Mouse (Mus musculus) hindbrain, embryonic 11.5 days (tissue): ENCODE results near the gene Ccnjl. TPM values are rescaled to one million over a fixed set of nuclear protein-coding genes. Genes with fewer than 3 reads are reported as not detected.

Experiments
- ATAC-seq: fragments of 200-750 bp; cut with Nextera tagmentation; 2 replicates; pipeline ENCODE4 v1.8.0; 2017; ENCODE audit warnings: mild to moderate bottlenecking, moderate TSS enrichment, moderate library complexity; ENCODE audit not compliant: low FRiP score
- DNase-seq: peaks from one replicate; pipeline ENCODE4 v3.0.0-alpha.2; 2015; ENCODE audit warnings: low spot score
- H3K27ac ChIP-seq: fragments of 300-500 bp; sonication (generic); 2 replicates; pipeline ENCODE4 v1.5.1; 2014; ENCODE audit warnings: mild to moderate bottlenecking, low read depth, low read length
- H3K27me3 ChIP-seq: fragments of 300-500 bp; sonication (generic); 2 replicates; pipeline ENCODE4 v1.6.1; 2014; ENCODE audit warnings: mild to moderate bottlenecking, low read length, moderate library complexity, mixed read lengths; ENCODE audit not compliant: control insufficient read depth, insufficient read depth
- H3K36me3 ChIP-seq: fragments of 300-500 bp; sonication (generic); 2 replicates; pipeline ENCODE4 v1.6.1; 2014; ENCODE audit warnings: mild to moderate bottlenecking, low read length, moderate library complexity, mixed read lengths; ENCODE audit not compliant: control insufficient read depth, insufficient read depth
- H3K4me1 ChIP-seq: fragments of 300-500 bp; sonication (generic); replicated peaks from 2 replicates; pipeline ENCODE4 v1.6.1; 2014; ENCODE audit warnings: low read length, mixed read lengths; ENCODE audit not compliant: control insufficient read depth, insufficient read depth
- H3K4me2 ChIP-seq: fragments of 300-500 bp; sonication (generic); replicated peaks from 2 replicates; pipeline ENCODE4 v1.6.1; 2014; ENCODE audit warnings: mild to moderate bottlenecking, low read depth, low read length
- H3K4me3 ChIP-seq: fragments of 300-500 bp; sonication (generic); 2 replicates; pipeline ENCODE4 v1.5.1; 2014; ENCODE audit warnings: low read depth, low read length
- H3K9ac ChIP-seq: fragments of 300-500 bp; sonication (generic); 2 replicates; pipeline ENCODE4 v1.6.1; 2014; ENCODE audit warnings: low read depth, low read length
- H3K9me3 ChIP-seq: fragments of 300-500 bp; sonication (generic); 2 replicates; pipeline ENCODE4 v1.6.1; 2016; ENCODE audit warnings: low read length; ENCODE audit not compliant: control insufficient read depth
- WGBS: fragments of 180-500 bp; shearing (Covaris S2); extraction: QIAGEN DNeasy Blood & Tissue Kit; methylation state at CpG from one replicate; pipeline ENCODE4 v1.1.7; 2014; 5-methylcytosine and 5-hydroxymethylcytosine counted together
- polyA plus RNA-seq: library from polyadenylated mRNA; unstranded; fragments of >200 nt; fragmentation: Nextera tagmentation; extraction: Ambion mirVana; gene quantifications from 2 replicates; pipeline ENCODE4 v1.2.1, GENCODE M21; 2014

Ccnjl gene
- polyA plus RNA-seq, 1 experiment from 2014 or later = 37.7 TPM

GRCm38 (mm10) chr11:43568263-43568662 lies 39.7 kb downstream of the Ccnjl start:
- H3K36me3 ChIP-seq = no peaks in the 10 kb centered on the region
- no peaks in the 10 kb centered on the region for H3K9me3 ChIP-seq
- no peak for ATAC-seq
- WGBS = 68% methylated on average over 5 of the region's 5 CpGs
- H3K27me3 ChIP-seq = no peaks in the 10 kb centered on the region
- no peak overlapping the region for H3K9ac ChIP-seq
- H3K4me3 ChIP-seq = no peak overlapping the region
- H3K4me2 ChIP-seq = no peak overlapping the region
- no peak overlapping the region for H3K27ac ChIP-seq
- H3K4me1 ChIP-seq = peaks cover 8% of the 10 kb centered on the region; the same call in 1 of the 2 replicates
- DNase-seq = peak; percentile 51

- Histone ChIP-seq H3K4me3 (no peak overlapping the region), H3K9ac (no peak overlapping the region), H3K9me3 (no peaks in the 10 kb centered on the region), H3K4me1 (peaks cover 8% of the 10 kb centered on the region; the same call in 1 of the 2 replicates), H3K27me3 (no peaks in the 10 kb centered on the region), H3K4me2 (no peak overlapping the region), H3K36me3 (no peaks in the 10 kb centered on the region), H3K27ac (0 out of 2 replicates have a peak overlapping the region, but pooled peaks have one; percentile 13)
- WGBS = 93% methylated on average over 5 of the region's 5 CpGs
- DNase-seq (no peak), ATAC-seq (no peak)
These were observed 40.6 kb downstream of the Ccnjl start for GRCm38 (mm10) chr11:43569188-43569587.

- Histone ChIP-seq H3K27me3 (no peaks in the 10 kb centered on the region), H3K4me1 (peaks cover 8% of the 10 kb centered on the region; the same call in 1 of the 2 replicates), H3K9ac (no peak overlapping the region), H3K4me2 (no peak overlapping the region), H3K9me3 (no peaks in the 10 kb centered on the region), H3K27ac (no peak overlapping the region), H3K4me3 (no peak overlapping the region), H3K36me3 (no peaks in the 10 kb centered on the region)
- no peak for ATAC-seq
- WGBS = 84% methylated on average over 11 of the region's 11 CpGs
- DNase-seq = no peak
These were observed 41.0 kb downstream of the Ccnjl start for GRCm38 (mm10) chr11:43569595-43569994.

GRCm38 (mm10) chr11:43575061-43575375 lies 46.4 kb downstream of the Ccnjl start:
- WGBS = 16% methylated on average over 3 of the region's 3 CpGs
- Histone ChIP-seq H3K36me3 (no peaks in the 10 kb centered on the region), H3K27ac (peak overlapping the region; percentile 89), H3K9me3 (no peaks in the 10 kb centered on the region), H3K4me1 (0 out of 2 replicates have a peak, but pooled peaks cover 5% of the 10 kb centered on the region), H3K4me3 (no peak overlapping the region), H3K4me2 (no peak overlapping the region), H3K27me3 (no peaks in the 10 kb centered on the region), H3K9ac (no peak overlapping the region; the same call in 1 of the 2 replicates)
- peak; percentile 70; the same call in 1 of the 2 replicates for ATAC-seq
- no peak for DNase-seq

GRCm38 (mm10) chr11:43575376-43576151 lies 47.0 kb downstream of the Ccnjl start:
- 5% methylated on average over 9 of the region's 9 CpGs for WGBS
- no peaks in the 10 kb centered on the region for H3K36me3 ChIP-seq
- peak overlapping the region; percentile 89 for H3K27ac ChIP-seq
- H3K27me3 ChIP-seq = no peaks in the 10 kb centered on the region
- no peak overlapping the region for H3K4me2 ChIP-seq
- DNase-seq = peak; percentile 65
- 0 out of 2 replicates have a peak, but pooled peaks cover 5% of the 10 kb centered on the region for H3K4me1 ChIP-seq
- H3K9me3 ChIP-seq = no peaks in the 10 kb centered on the region
- H3K4me3 ChIP-seq = no peak overlapping the region
- peak; percentile 90 for ATAC-seq
- H3K9ac ChIP-seq = peak overlapping the region; percentile 28; the same call in 1 of the 2 replicates

- Histone ChIP-seq H3K4me3 (no peak overlapping the region), H3K9me3 (no peaks in the 10 kb centered on the region), H3K36me3 (no peaks in the 10 kb centered on the region), H3K9ac (no peak overlapping the region), H3K4me2 (no peak overlapping the region), H3K27me3 (no peaks in the 10 kb centered on the region), H3K4me1 (0 out of 2 replicates have a peak, but pooled peaks cover 3% of the 10 kb centered on the region), H3K27ac (no peak overlapping the region)
- DNase-seq (no peak), ATAC-seq (no peak)
- WGBS = 56% methylated on average over 11 of the region's 11 CpGs
These were observed 49.3 kb downstream of the Ccnjl start for GRCm38 (mm10) chr11:43577713-43578478.

GRCm38 (mm10) chr11:43585211-43586005 lies 56.8 kb downstream of the Ccnjl start:
- H3K27ac ChIP-seq = no peak overlapping the region
- 0 out of 2 replicates have a peak, but pooled peaks cover 2% of the 10 kb centered on the region for H3K4me1 ChIP-seq
- DNase-seq = no peak
- no peaks in the 10 kb centered on the region for H3K9me3 ChIP-seq
- H3K4me2 ChIP-seq = no peak overlapping the region
- ATAC-seq = no peak
- H3K9ac ChIP-seq = no peak overlapping the region
- H3K4me3 ChIP-seq = no peak overlapping the region
- 87% methylated on average over 22 of the region's 22 CpGs for WGBS
- 0 out of 2 replicates have a peak, but pooled peaks cover 4% of the 10 kb centered on the region for H3K36me3 ChIP-seq
- H3K27me3 ChIP-seq = no peaks in the 10 kb centered on the region

- ATAC-seq = peak; percentile 53; the same call in 1 of the 2 replicates
- 74% methylated on average over 7 of the region's 7 CpGs for WGBS
- no peaks in the 10 kb centered on the region for H3K9me3 ChIP-seq
These were observed 57.9 kb downstream of the Ccnjl start, which contains the start of gene 4933415A04Rik for GRCm38 (mm10) chr11:43586324-43587090. TSS of gene 4933415A04Rik (plus strand) at chr11:43587040.

More at GRCm38 (mm10) chr11:43586324-43587090, 57.9 kb downstream of the Ccnjl start, which contains the start of gene 4933415A04Rik:
- no peaks in the 10 kb centered on the region for H3K27me3 ChIP-seq
- 0 out of 2 replicates have a peak, but pooled peaks cover 4% of the 10 kb centered on the region for H3K36me3 ChIP-seq
- no peak within 1 kb of the TSS for H3K4me3 ChIP-seq
- no peak within 1 kb of the TSS for H3K27ac ChIP-seq
- no peak within 1 kb of the TSS for H3K4me2 ChIP-seq
- 0 out of 2 replicates have a peak, but pooled peaks cover 2% of the 10 kb centered on the region for H3K4me1 ChIP-seq
- peak; percentile 88 for DNase-seq
- H3K9ac ChIP-seq = no peak within 1 kb of the TSS
